In the genomic region with DNA sequence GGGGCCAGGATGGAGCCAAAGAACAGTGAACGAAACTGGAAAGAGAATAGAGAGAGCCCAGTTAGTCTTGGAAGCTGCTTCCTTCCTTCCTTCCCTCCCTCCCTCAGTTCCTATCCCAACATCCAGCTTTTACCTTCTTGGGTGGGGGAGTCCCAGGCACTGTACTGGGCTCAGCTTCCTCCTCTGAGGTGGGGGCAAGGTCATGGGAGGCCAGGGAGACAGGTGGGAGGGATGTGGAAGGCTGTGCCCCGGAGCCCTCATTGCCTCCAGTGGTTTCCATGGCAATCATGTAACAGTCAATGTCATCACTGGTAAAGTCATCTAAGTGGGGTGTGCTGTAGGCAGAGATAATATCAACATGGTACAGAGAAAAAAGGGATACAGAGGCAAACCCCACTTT, we compare ENCODE assay signal across 22 mouse cellular contexts. TPM values are rescaled to one million over a fixed set of nuclear protein-coding genes. Genes with fewer than 3 reads are reported as not detected.
A peak's percentile ranks its signal among the peaks of the same experiment; 100 is the strongest.
DNase-seq lines count a peak whose midpoint lies in the region; ATAC-seq and TF ChIP-seq lines count a peak whose summit lies in the region.
"Had no signal": no experiment of that assay in that cellular context is flagged by ENCODE, and none has a peak within 500 bp of the region (broad histone marks: within the 10 kb centered on the region; RNA-seq: fewer than 3 reads in every experiment).

No protein-coding gene starts in this region.

- 0 out of 2 replicates have a peak overlapping the region, but pooled peaks have one; percentile 42 for H3K27ac ChIP-seq in forebrain, embryonic 12.5 days
- H3K27ac ChIP-seq in forebrain, embryonic 14.5 days (ENCODE audit: low read depth, low read length), result no peak overlapping the region
- H3K27ac ChIP-seq in hindbrain, postnatal 0 days, result peak overlapping the region; percentile 45; the same call in 1 of the 2 replicates
- H3K27ac ChIP-seq in hindbrain, embryonic 14.5 days, result no peak overlapping the region
- H3K27ac ChIP-seq in neural tube, embryonic 13.5 days (replicated peaks), result peak overlapping the region; percentile 49; the same call in 1 of the 2 replicates
- no peak overlapping the region for H3K27ac ChIP-seq in neural tube, embryonic 15.5 days (replicated peaks)
- H3K27ac ChIP-seq: left cerebral cortex, adult 2 months; neural tube, embryonic 12.5 days had no signal

- peaks cover 41% of the 10 kb centered on the region for H3K4me1 ChIP-seq in forebrain, embryonic 12.5 days
- H3K4me1 ChIP-seq in forebrain, embryonic 14.5 days (ENCODE audit: control insufficient read depth, insufficient read depth, low read length), result peaks cover 18% of the 10 kb centered on the region
- H3K4me1 ChIP-seq in hindbrain, postnatal 0 days (ENCODE audit: insufficient read depth, low read length), result peaks cover 18% of the 10 kb centered on the region
- peaks cover 21% of the 10 kb centered on the region for H3K4me1 ChIP-seq in hindbrain, embryonic 14.5 days (replicated peaks; ENCODE audit: control insufficient read depth, insufficient read depth, low read length)
- peaks cover 59% of the 10 kb centered on the region for H3K4me1 ChIP-seq in neural tube, embryonic 13.5 days (replicated peaks)
- peaks cover 64% of the 10 kb centered on the region for H3K4me1 ChIP-seq in neural tube, embryonic 15.5 days

- no peak for ATAC-seq in forebrain, embryonic 12.5 days (ENCODE audit: low FRiP score)
- ATAC-seq in forebrain, embryonic 14.5 days, result no peak
- ATAC-seq in hindbrain, postnatal 0 days, result no peak
- ATAC-seq in hindbrain, embryonic 14.5 days (ENCODE audit: low FRiP score), result no peak
- no peak for ATAC-seq in neural tube, embryonic 13.5 days (ENCODE audit: low read depth)
- ATAC-seq in neural tube, embryonic 15.5 days (ENCODE audit: low FRiP score), result no peak

- no peaks in the 10 kb centered on the region for H3K9me3 ChIP-seq in forebrain, embryonic 12.5 days
- no peaks in the 10 kb centered on the region for H3K9me3 ChIP-seq in forebrain, embryonic 14.5 days (replicated peaks; ENCODE audit: control insufficient read depth, low read length)
- H3K9me3 ChIP-seq in hindbrain, postnatal 0 days (ENCODE audit: low read length), result no peaks in the 10 kb centered on the region
- H3K9me3 ChIP-seq in hindbrain, embryonic 14.5 days (ENCODE audit: control insufficient read depth, low read length), result no peaks in the 10 kb centered on the region
- no peaks in the 10 kb centered on the region for H3K9me3 ChIP-seq in neural tube, embryonic 13.5 days
- no peaks in the 10 kb centered on the region for H3K9me3 ChIP-seq in neural tube, embryonic 15.5 days (replicated peaks)
- H3K9me3 ChIP-seq: limb, embryonic 13.5 days; neural tube, embryonic 12.5 days had no signal

- H3K4me2 ChIP-seq in forebrain, embryonic 12.5 days, result no peak overlapping the region
- H3K4me2 ChIP-seq in forebrain, embryonic 14.5 days (ENCODE audit: low read length), result no peak overlapping the region
- no peak overlapping the region for H3K4me2 ChIP-seq in hindbrain, postnatal 0 days (ENCODE audit: low read depth, low read length)
- H3K4me2 ChIP-seq in hindbrain, embryonic 14.5 days (replicated peaks), result no peak overlapping the region
- no peak overlapping the region for H3K4me2 ChIP-seq in neural tube, embryonic 13.5 days
- H3K4me2 ChIP-seq in neural tube, embryonic 15.5 days, result no peak overlapping the region
- H3K4me2 ChIP-seq: heart, embryonic 11.5 days; limb, embryonic 13.5 days; neural tube, embryonic 12.5 days had no signal

- TF ChIP-seq CTCF in hindbrain, postnatal 0 days (IDR thresholded peaks at IDR 0.05; ENCODE audit: low read depth), result no peak

- H3K27me3 ChIP-seq in forebrain, embryonic 12.5 days, result no peaks in the 10 kb centered on the region
- no peaks in the 10 kb centered on the region for H3K27me3 ChIP-seq in forebrain, embryonic 14.5 days (replicated peaks; ENCODE audit: control insufficient read depth, insufficient read depth, low read length)
- no peaks in the 10 kb centered on the region for H3K27me3 ChIP-seq in hindbrain, postnatal 0 days (ENCODE audit: insufficient read depth, low read length)
- H3K27me3 ChIP-seq in hindbrain, embryonic 14.5 days (ENCODE audit: control insufficient read depth, insufficient read depth, low read length), result no peaks in the 10 kb centered on the region
- H3K27me3 ChIP-seq in neural tube, embryonic 13.5 days, result no peaks in the 10 kb centered on the region
- no peaks in the 10 kb centered on the region for H3K27me3 ChIP-seq in neural tube, embryonic 15.5 days (replicated peaks)
- H3K27me3 ChIP-seq: limb, embryonic 13.5 days; neural tube, embryonic 12.5 days had no signal

- DNase-seq in forebrain, embryonic 14.5 days (ENCODE audit: low spot score), result no peak
- DNase-seq in hindbrain, postnatal 0 days (ENCODE audit: low spot score), result no peak
- DNase-seq in hindbrain, embryonic 14.5 days (ENCODE audit: low spot score), result no peak
- DNase-seq in urinary bladder, postnatal 10 days (ENCODE audit: low spot score), result no peak
- DNase-seq: cerebellum, adult 8-10 months; gastrocnemius, postnatal 36 days; lung, adult 2 months; lung, postnatal 36 days; right cerebral cortex, postnatal 25 days; thymus, postnatal 25 days had no signal

- H3K4me3 ChIP-seq in forebrain, embryonic 12.5 days (replicated peaks), result no peak overlapping the region
- no peak overlapping the region for H3K4me3 ChIP-seq in forebrain, embryonic 14.5 days (ENCODE audit: low read depth, low read length)
- H3K4me3 ChIP-seq in hindbrain, postnatal 0 days (ENCODE audit: low read length), result no peak overlapping the region
- no peak overlapping the region for H3K4me3 ChIP-seq in hindbrain, embryonic 14.5 days (replicated peaks; ENCODE audit: low read length)
- no peak overlapping the region for H3K4me3 ChIP-seq in neural tube, embryonic 13.5 days
- no peak overlapping the region for H3K4me3 ChIP-seq in neural tube, embryonic 15.5 days (replicated peaks)
- H3K4me3 ChIP-seq: left cerebral cortex, adult 2 months; limb, embryonic 13.5 days; neural tube, embryonic 12.5 days had no signal

- WGBS in forebrain, embryonic 12.5 days, result 86% methylated on average over 2 of the region's 2 CpGs
- WGBS in forebrain, embryonic 14.5 days, result 66% methylated on average over 2 of the region's 2 CpGs
- 64% methylated on average over 2 of the region's 2 CpGs for WGBS in hindbrain, postnatal 0 days
- 50% methylated on average over 2 of the region's 2 CpGs for WGBS in hindbrain, embryonic 14.5 days
- 56% methylated on average over 2 of the region's 2 CpGs for WGBS in neural tube, embryonic 13.5 days
- WGBS in neural tube, embryonic 15.5 days, result 63% methylated on average over 2 of the region's 2 CpGs

- peaks cover 64% of the 10 kb centered on the region for H3K36me3 ChIP-seq in forebrain, embryonic 12.5 days (replicated peaks)
- H3K36me3 ChIP-seq in forebrain, embryonic 14.5 days (ENCODE audit: control insufficient read depth, insufficient read depth, low read length), result peaks cover 65% of the 10 kb centered on the region
- H3K36me3 ChIP-seq in hindbrain, postnatal 0 days (ENCODE audit: insufficient read depth, low read length), result peaks cover 29% of the 10 kb centered on the region; the same call in 1 of the 2 replicates
- H3K36me3 ChIP-seq in hindbrain, embryonic 14.5 days (replicated peaks; ENCODE audit: control insufficient read depth, insufficient read depth), result peaks cover 44% of the 10 kb centered on the region
- H3K36me3 ChIP-seq in neural tube, embryonic 13.5 days, result peaks cover 64% of the 10 kb centered on the region
- H3K36me3 ChIP-seq in neural tube, embryonic 15.5 days, result peaks cover 51% of the 10 kb centered on the region

- no peak overlapping the region for H3K9ac ChIP-seq in forebrain, embryonic 12.5 days
- H3K9ac ChIP-seq in forebrain, embryonic 14.5 days (ENCODE audit: low read length), result no peak overlapping the region
- H3K9ac ChIP-seq in hindbrain, postnatal 0 days (replicated peaks; ENCODE audit: low read length), result no peak overlapping the region
- H3K9ac ChIP-seq in hindbrain, embryonic 14.5 days, result no peak overlapping the region
- H3K9ac ChIP-seq in neural tube, embryonic 13.5 days, result 0 out of 2 replicates have a peak overlapping the region, but pooled peaks have one; percentile 26
- no peak overlapping the region for H3K9ac ChIP-seq in neural tube, embryonic 15.5 days (replicated peaks)
- H3K9ac ChIP-seq: neural tube, embryonic 12.5 days had no signal

RNA-seq across cellular contexts. Expression of gene Ppp1ca, which starts 4.2 kb away (rescaled TPM):
- polyA plus RNA-seq in forebrain, embryonic 12.5 days (2016; fragmentation: Nextera tagmentation; extraction: Ambion mirVana), result 689 and 709 TPM in 2 replicates
- 608 and 689 TPM in 2 replicates for polyA plus RNA-seq in forebrain, embryonic 14.5 days (2014; fragmentation: Nextera tagmentation; extraction: Ambion mirVana)
- total RNA-seq in hindbrain, postnatal 0 days (2014; rRNA removed), result 502 and 597 TPM in 2 replicates
- polyA plus RNA-seq in hindbrain, postnatal 0 days (2015; fragmentation: Nextera tagmentation; extraction: Ambion mirVana), result 564 and 571 TPM in 2 replicates
- 581 and 604 TPM in 2 replicates for polyA plus RNA-seq in hindbrain, embryonic 14.5 days (2014; fragmentation: Nextera tagmentation; extraction: Ambion mirVana)
- polyA plus RNA-seq in neural tube, embryonic 13.5 days (2015; fragmentation: Nextera tagmentation; extraction: Ambion mirVana), result 683 and 709 TPM in 2 replicates
- 589 and 681 TPM in 2 replicates for polyA plus RNA-seq in neural tube, embryonic 15.5 days (2015; fragmentation: Nextera tagmentation; extraction: Ambion mirVana)

RNA-seq across cellular contexts. Expression of gene Tbc1d10c, which starts 5.0 kb away (rescaled TPM):
- 0.31 and 0.86 TPM in 2 replicates for polyA plus RNA-seq in forebrain, embryonic 12.5 days (2016; fragmentation: Nextera tagmentation; extraction: Ambion mirVana)
- polyA plus RNA-seq in forebrain, embryonic 14.5 days (2014; fragmentation: Nextera tagmentation; extraction: Ambion mirVana), result 0.52 and 0.80 TPM in 2 replicates
- total RNA-seq in hindbrain, postnatal 0 days (2014; rRNA removed), result 2.7 and 3.8 TPM in 2 replicates
- polyA plus RNA-seq in hindbrain, postnatal 0 days (2015; fragmentation: Nextera tagmentation; extraction: Ambion mirVana), result 0.95 and 1.4 TPM in 2 replicates
- 0.43 and 0.68 TPM in 2 replicates for polyA plus RNA-seq in hindbrain, embryonic 14.5 days (2014; fragmentation: Nextera tagmentation; extraction: Ambion mirVana)
- polyA plus RNA-seq in neural tube, embryonic 13.5 days (2015; fragmentation: Nextera tagmentation; extraction: Ambion mirVana), result 0.80 and 0.88 TPM in 2 replicates
- 0.74 and 20.7 TPM in 2 replicates for polyA plus RNA-seq in neural tube, embryonic 15.5 days (2015; fragmentation: Nextera tagmentation; extraction: Ambion mirVana)

RNA-seq across cellular contexts. Expression of gene Rad9a, which starts 5.4 kb away (rescaled TPM):
- 38.8 and 42.2 TPM in 2 replicates for polyA plus RNA-seq in forebrain, embryonic 12.5 days (2016; fragmentation: Nextera tagmentation; extraction: Ambion mirVana)
- 25.5 and 25.7 TPM in 2 replicates for polyA plus RNA-seq in forebrain, embryonic 14.5 days (2014; fragmentation: Nextera tagmentation; extraction: Ambion mirVana)
- total RNA-seq in hindbrain, postnatal 0 days (2014; rRNA removed), result 15.8 and 25.8 TPM in 2 replicates
- 13.7 and 14.6 TPM in 2 replicates for polyA plus RNA-seq in hindbrain, postnatal 0 days (2015; fragmentation: Nextera tagmentation; extraction: Ambion mirVana)
- polyA plus RNA-seq in hindbrain, embryonic 14.5 days (2014; fragmentation: Nextera tagmentation; extraction: Ambion mirVana), result 19.4 and 22.5 TPM in 2 replicates
- polyA plus RNA-seq in neural tube, embryonic 13.5 days (2015; fragmentation: Nextera tagmentation; extraction: Ambion mirVana), result 23.5 and 24.9 TPM in 2 replicates
- 24.3 and 27.2 TPM in 2 replicates for polyA plus RNA-seq in neural tube, embryonic 15.5 days (2015; fragmentation: Nextera tagmentation; extraction: Ambion mirVana)

RNA-seq across cellular contexts. Expression of gene Clcf1, which starts 18.0 kb away (rescaled TPM):
- polyA plus RNA-seq in forebrain, embryonic 12.5 days (2016; fragmentation: Nextera tagmentation; extraction: Ambion mirVana), result 0.85 and 1.2 TPM in 2 replicates
- polyA plus RNA-seq in forebrain, embryonic 14.5 days (2014; fragmentation: Nextera tagmentation; extraction: Ambion mirVana), result 0.61 and 0.85 TPM in 2 replicates
- total RNA-seq in hindbrain, postnatal 0 days (2014; rRNA removed), result 0.42 and 3.8 TPM in 2 replicates
- 0.83 TPM in 2 replicates for polyA plus RNA-seq in hindbrain, postnatal 0 days (2015; fragmentation: Nextera tagmentation; extraction: Ambion mirVana)
- 0.51 and 0.53 TPM in 2 replicates for polyA plus RNA-seq in hindbrain, embryonic 14.5 days (2014; fragmentation: Nextera tagmentation; extraction: Ambion mirVana)
- polyA plus RNA-seq in neural tube, embryonic 13.5 days (2015; fragmentation: Nextera tagmentation; extraction: Ambion mirVana), result 0.67 and 0.79 TPM in 2 replicates
- 0.78 and 2.2 TPM in 2 replicates for polyA plus RNA-seq in neural tube, embryonic 15.5 days (2015; fragmentation: Nextera tagmentation; extraction: Ambion mirVana)

RNA-seq across cellular contexts. Expression of gene AC109138.7, which starts 18.1 kb away (rescaled TPM):
- polyA plus RNA-seq in forebrain, embryonic 12.5 days (2016; fragmentation: Nextera tagmentation; extraction: Ambion mirVana), result not detected in 2 replicates
- polyA plus RNA-seq in forebrain, embryonic 14.5 days (2014; fragmentation: Nextera tagmentation; extraction: Ambion mirVana), result not detected in 2 replicates
- not detected in 2 replicates for total RNA-seq in hindbrain, postnatal 0 days (2014; rRNA removed)
- not detected in 2 replicates for polyA plus RNA-seq in hindbrain, postnatal 0 days (2015; fragmentation: Nextera tagmentation; extraction: Ambion mirVana)
- not detected in 2 replicates for polyA plus RNA-seq in hindbrain, embryonic 14.5 days (2014; fragmentation: Nextera tagmentation; extraction: Ambion mirVana)
- not detected in 2 replicates for polyA plus RNA-seq in neural tube, embryonic 13.5 days (2015; fragmentation: Nextera tagmentation; extraction: Ambion mirVana)
- not detected in 2 replicates for polyA plus RNA-seq in neural tube, embryonic 15.5 days (2015; fragmentation: Nextera tagmentation; extraction: Ambion mirVana)
- total RNA-seq: adrenal gland, postnatal 14 days; gastrocnemius, postnatal 36 days; hematopoietic stem cell, adult 5-6 weeks; layer of hippocampus, adult 8-10 months; left cerebral cortex, adult 2 months; monocyte, adult 5-6 weeks had no signal
- polyA plus RNA-seq: cortical plate, adult 2 months; heart, embryonic 11.5 days; limb, embryonic 13.5 days; lung, adult 2 months; neural tube, embryonic 12.5 days had no signal

Comparison
In these comparisons a context has a peak if more than half of its experiments do, and no peak if none do; other contexts are left out.
1. H3K27ac ChIP-seq: peak in forebrain, embryonic 12.5 days (single experiment), hindbrain, postnatal 0 days (single experiment) and neural tube, embryonic 13.5 days (single experiment); none in forebrain, embryonic 14.5 days (single experiment), hindbrain, embryonic 14.5 days (single experiment) and neural tube, embryonic 15.5 days (single experiment).